Mouse (Mus musculus) bone marrow, adult 2 months (tissue): Measurements from ENCODE around the gene Lilra6.

Experiments
- CTCF ChIP-seq: fragments of 200-500 bp; IDR thresholded peaks from 2 replicates; pipeline ENCODE4 v1.5.1; 2011; ENCODE audit warnings: low read length, control low read depth; ENCODE audit not compliant: control insufficient read depth, insufficient read depth
- POLR2A ChIP-seq: fragments of 200-500 bp; IDR thresholded peaks from 2 replicates; pipeline ENCODE4 v1.6.1; 2011; ENCODE audit warnings: low read depth, mild to moderate bottlenecking, control low read depth, low read length, borderline replicate concordance; ENCODE audit not compliant: control insufficient read depth

GRCm38 (mm10) chr7:3940915-3941314 lies 25.6 kb upstream of the Lilra6 start:
- TF ChIP-seq CTCF (no peak), POLR2A (no peak)
